Mouse (Mus musculus) intestine, embryonic 14.5 days (tissue): ENCODE measurements at regions not wholly inside any gene's neighbourhood (a gene's known extent, or its start where the extent isn't known, plus 50 kb on each side); places are given as distances from the start of the nearest gene placed in this dataset.

ENCODE experiments used
- ATAC-seq: fragments of 200-750 bp; cut with Nextera tagmentation; replicated peaks from 2 replicates; pipeline ENCODE4 v1.8.0; 2017; ENCODE audit warnings: low read depth, moderate number of reproducible peaks, moderate TSS enrichment, moderate library complexity; ENCODE audit not compliant: low FRiP score, low TSS enrichment
- DNase-seq: peaks from one replicate; pipeline ENCODE4 v3.0.0-alpha.2; 2018; ENCODE audit warnings: low spot score
- H3K27ac ChIP-seq: fragments of 300-500 bp; sonication (generic); 2 replicates; pipeline ENCODE4 v1.5.1; 2014; ENCODE audit warnings: low read depth, mild to moderate bottlenecking, control low read depth
- H3K27me3 ChIP-seq: fragments of 300-500 bp; sonication (generic); replicated peaks from 2 replicates; pipeline ENCODE4 v1.6.1; 2014; ENCODE audit warnings: low read length, control low read depth; ENCODE audit not compliant: control insufficient read depth, insufficient read depth
- H3K36me3 ChIP-seq: fragments of 300-500 bp; sonication (generic); 2 replicates; pipeline ENCODE4 v1.6.1; 2014; ENCODE audit warnings: low read length, control low read depth; ENCODE audit not compliant: control insufficient read depth, insufficient read depth
- H3K4me1 ChIP-seq: fragments of 300-500 bp; sonication (generic); replicated peaks from 2 replicates; pipeline ENCODE4 v1.6.1; 2014; ENCODE audit warnings: low read length, control low read depth, mixed read lengths; ENCODE audit not compliant: control insufficient read depth, insufficient read depth
- H3K4me2 ChIP-seq: fragments of 300-500 bp; sonication (generic); 2 replicates; pipeline ENCODE4 v1.6.1; 2014; ENCODE audit warnings: low read length
- H3K4me3 ChIP-seq: fragments of 300-500 bp; sonication (generic); 2 replicates; pipeline ENCODE4 v1.5.1; 2014; ENCODE audit warnings: low read depth, low read length, control low read depth, mixed read lengths
- H3K9ac ChIP-seq: fragments of 300-500 bp; sonication (generic); 2 replicates; pipeline ENCODE4 v1.6.1; 2014; ENCODE audit warnings: mild to moderate bottlenecking, low read length
- H3K9me3 ChIP-seq: fragments of 300-500 bp; sonication (generic); 2 replicates; pipeline ENCODE4 v1.6.1; 2016; ENCODE audit warnings: low read length, control low read depth; ENCODE audit not compliant: control insufficient read depth
- WGBS: fragments of 180-500 bp; shearing (Covaris S2); extraction: QIAGEN DNeasy Blood & Tissue Kit; methylation state at CpG from one replicate; pipeline ENCODE4 v1.1.7; 2014; 5-methylcytosine and 5-hydroxymethylcytosine counted together

- Histone ChIP-seq H3K4me2 (no peak overlapping the region), H3K4me3 (no peak overlapping the region), H3K36me3 (no peaks in the 10 kb centered on the region), H3K9me3 (no peaks in the 10 kb centered on the region), H3K27me3 (no peaks in the 10 kb centered on the region), H3K4me1 (no peaks in the 10 kb centered on the region), H3K9ac (no peak overlapping the region), H3K27ac (no peak overlapping the region)
- DNase-seq, result peak; percentile 74
- peak; percentile 47; the same call in 1 of the 2 replicates for ATAC-seq
- 9% methylated on average over 8 of the region's 8 CpGs for WGBS
Observed at GRCm38 (mm10) chr13:52275675-52276074, 255.4 kb downstream of the Diras2 start.

- Histone ChIP-seq H3K9me3 (no peaks in the 10 kb centered on the region), H3K4me2 (no peak overlapping the region), H3K27me3 (no peaks in the 10 kb centered on the region), H3K4me1 (no peaks in the 10 kb centered on the region), H3K27ac (no peak overlapping the region), H3K36me3 (no peaks in the 10 kb centered on the region), H3K9ac (no peak overlapping the region), H3K4me3 (no peak overlapping the region)
- DNase-seq, result no peak
- 86% methylated on average over 3 of the region's 3 CpGs for WGBS
- no peak for ATAC-seq
Observed at GRCm38 (mm10) chr13:52277195-52277594, 253.9 kb downstream of the Diras2 start.

GRCm38 (mm10) chr13:52278831-52279230 lies 252.2 kb downstream of the Diras2 start:
- 78% methylated on average over 1 of the region's 1 CpGs for WGBS
- H3K4me3 ChIP-seq, result no peak overlapping the region
- no peak for DNase-seq
- H3K9me3 ChIP-seq, result no peaks in the 10 kb centered on the region
- no peak overlapping the region for H3K27ac ChIP-seq
- no peak for ATAC-seq
- H3K36me3 ChIP-seq, result no peaks in the 10 kb centered on the region
- no peaks in the 10 kb centered on the region for H3K4me1 ChIP-seq
- no peak overlapping the region for H3K4me2 ChIP-seq
- no peak overlapping the region for H3K9ac ChIP-seq
- H3K27me3 ChIP-seq, result no peaks in the 10 kb centered on the region

- no peaks in the 10 kb centered on the region for H3K27me3 ChIP-seq
- H3K27ac ChIP-seq, result no peak overlapping the region
- H3K9me3 ChIP-seq, result no peaks in the 10 kb centered on the region
- DNase-seq, result no peak
- no peak overlapping the region for H3K9ac ChIP-seq
- no peak for ATAC-seq
- H3K4me3 ChIP-seq, result no peak overlapping the region
- no peaks in the 10 kb centered on the region for H3K36me3 ChIP-seq
- H3K4me1 ChIP-seq, result no peaks in the 10 kb centered on the region
- 58% methylated on average over 11 of the region's 11 CpGs for WGBS
- H3K4me2 ChIP-seq, result no peak overlapping the region
Observed at GRCm38 (mm10) chr13:52279281-52279969, 251.7 kb downstream of the Diras2 start.

- H3K4me1 ChIP-seq, result no peaks in the 10 kb centered on the region
- no peaks in the 10 kb centered on the region for H3K27me3 ChIP-seq
- no peaks in the 10 kb centered on the region for H3K9me3 ChIP-seq
- ATAC-seq (no peak), DNase-seq (no peak)
- H3K4me3 ChIP-seq, result no peak overlapping the region
- H3K4me2 ChIP-seq, result no peak overlapping the region
- H3K27ac ChIP-seq, result no peak overlapping the region
- H3K9ac ChIP-seq, result no peak overlapping the region
- 91% methylated on average over 5 of the region's 5 CpGs for WGBS
- no peaks in the 10 kb centered on the region for H3K36me3 ChIP-seq
Observed at GRCm38 (mm10) chr13:52279970-52280348, 251.1 kb downstream of the Diras2 start.

- H3K4me1 ChIP-seq, result no peaks in the 10 kb centered on the region
- no peak overlapping the region for H3K27ac ChIP-seq
- H3K4me3 ChIP-seq, result no peak overlapping the region
- H3K9ac ChIP-seq, result no peak overlapping the region
- ATAC-seq (no peak), DNase-seq (no peak)
- H3K4me2 ChIP-seq, result no peak overlapping the region
- 64% methylated on average over 2 of the region's 2 CpGs for WGBS
- no peaks in the 10 kb centered on the region for H3K36me3 ChIP-seq
- no peaks in the 10 kb centered on the region for H3K27me3 ChIP-seq
- H3K9me3 ChIP-seq, result no peaks in the 10 kb centered on the region
Observed at GRCm38 (mm10) chr13:52281271-52281670, 249.8 kb downstream of the Diras2 start.

GRCm38 (mm10) chr13:52282500-52282899 lies 248.6 kb downstream of the Diras2 start:
- no peak for DNase-seq
- Histone ChIP-seq H3K4me3 (no peak overlapping the region), H3K36me3 (no peaks in the 10 kb centered on the region), H3K9me3 (no peaks in the 10 kb centered on the region), H3K4me2 (no peak overlapping the region), H3K27me3 (no peaks in the 10 kb centered on the region), H3K4me1 (no peaks in the 10 kb centered on the region), H3K9ac (no peak overlapping the region), H3K27ac (no peak overlapping the region)
- WGBS, result 75% methylated on average over 13 of the region's 13 CpGs
- no peak for ATAC-seq

- no peak overlapping the region for H3K4me2 ChIP-seq
- 61% methylated on average over 11 of the region's 11 CpGs for WGBS
- H3K27ac ChIP-seq, result no peak overlapping the region
- H3K4me1 ChIP-seq, result no peaks in the 10 kb centered on the region
- H3K9me3 ChIP-seq, result no peaks in the 10 kb centered on the region
- no peak overlapping the region for H3K9ac ChIP-seq
- H3K36me3 ChIP-seq, result no peaks in the 10 kb centered on the region
- H3K27me3 ChIP-seq, result no peaks in the 10 kb centered on the region
- ATAC-seq, result no peak
- DNase-seq, result no peak
- H3K4me3 ChIP-seq, result no peak overlapping the region
Observed at GRCm38 (mm10) chr13:52283456-52283855, 247.6 kb downstream of the Diras2 start.

GRCm38 (mm10) chr13:52284026-52284801 lies 246.9 kb downstream of the Diras2 start:
- Histone ChIP-seq H3K4me1 (no peaks in the 10 kb centered on the region), H3K9ac (no peak overlapping the region), H3K4me3 (no peak overlapping the region), H3K4me2 (no peak overlapping the region), H3K36me3 (no peaks in the 10 kb centered on the region), H3K27me3 (no peaks in the 10 kb centered on the region), H3K9me3 (no peaks in the 10 kb centered on the region), H3K27ac (no peak overlapping the region)
- 74% methylated on average over 12 of the region's 12 CpGs for WGBS
- no peak for ATAC-seq
- no peak for DNase-seq
